Mouse (Mus musculus): ENCODE measurements around the gene Rpl9.

DNA sequence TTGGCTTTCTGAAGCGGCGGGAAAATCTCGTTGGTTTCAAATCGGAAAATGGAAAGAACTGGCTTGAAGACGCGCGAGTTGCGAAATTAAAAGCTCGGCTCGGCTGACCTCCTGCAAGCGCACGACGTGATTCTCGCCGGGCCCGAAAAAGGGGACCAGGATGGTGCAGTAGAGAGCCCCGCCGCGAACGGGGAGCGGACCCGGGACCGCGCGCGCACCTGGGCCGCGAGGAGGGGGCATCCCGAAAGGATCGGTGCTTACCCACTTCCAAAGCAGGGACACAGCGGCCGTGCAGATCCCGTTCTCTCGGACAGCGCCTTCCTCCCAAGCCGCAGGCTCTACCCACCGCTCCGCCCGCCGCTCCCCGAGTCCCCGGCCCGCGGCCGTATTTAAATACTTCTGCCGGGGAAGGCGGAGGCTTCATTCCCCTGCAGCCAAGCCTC lies 44.1 kb upstream of the Rpl9 start:
- TF ChIP-seq CTCF (IDR thresholded peaks at IDR 0.05; ENCODE audit: borderline replicate concordance, insufficient read depth, low read length): no peak
- TF ChIP-seq POLR2A (IDR thresholded peaks at IDR 0.05; ENCODE audit: low read depth, low read length): peak; percentile 95
